In the genomic region with DNA sequence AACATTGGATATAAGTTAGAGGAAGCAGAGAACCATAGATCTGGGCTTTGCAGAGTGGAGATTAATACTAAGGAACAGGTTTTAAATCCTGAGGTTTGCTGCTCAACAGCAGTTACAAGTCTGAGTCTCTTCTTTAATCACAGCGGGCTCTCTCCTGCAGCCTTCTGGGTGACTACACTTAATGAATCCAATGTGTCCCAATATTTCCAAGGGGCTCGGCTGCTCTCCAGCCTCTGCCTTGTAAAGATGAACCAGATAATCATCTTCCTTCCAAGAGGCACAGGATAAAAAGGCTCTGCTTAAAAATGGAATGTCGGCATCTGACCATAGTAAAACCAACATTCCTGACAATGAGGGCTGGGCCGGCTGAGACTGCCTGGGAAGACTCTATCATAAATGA, we compare ENCODE assay signal across 19 mouse cellular contexts.
"Had no signal": no experiment of that assay in that cellular context is flagged by ENCODE, and none has a peak within 500 bp of the region (broad histone marks: within the 10 kb centered on the region; RNA-seq: fewer than 3 reads in every experiment).

No protein-coding gene starts in this region.

- H3K9ac ChIP-seq: lung, embryonic 14.5 days; midbrain, embryonic 12.5 days; neural tube, embryonic 13.5 days; neural tube, embryonic 15.5 days had no signal

- H3K4me3 ChIP-seq: midbrain, embryonic 10.5 days; midbrain, embryonic 12.5 days; myocyte; neural tube, embryonic 13.5 days; neural tube, embryonic 15.5 days had no signal

- DNase-seq: lung, adult 18-20 months; lung, embryonic 14.5 days; lung, postnatal 10 days; lung, postnatal 4 days; midbrain, embryonic 14.5 days; retina, postnatal 1 day; right cerebral cortex, adult 18-20 months; right cerebral cortex, postnatal 25 days; right cerebral cortex, postnatal 4 days; spleen, adult 18-20 months; thymus, adult 18-20 months; thymus, postnatal 14 days; thymus, postnatal 36 days had no signal

- H3K27ac ChIP-seq: midbrain, embryonic 10.5 days; midbrain, embryonic 12.5 days; neural tube, embryonic 13.5 days; neural tube, embryonic 15.5 days had no signal

- H3K36me3 ChIP-seq: midbrain, embryonic 10.5 days; midbrain, embryonic 12.5 days; neural tube, embryonic 13.5 days; neural tube, embryonic 15.5 days had no signal

- ATAC-seq: midbrain, embryonic 16.5 days had no signal

- H3K4me2 ChIP-seq: lung, embryonic 14.5 days; midbrain, embryonic 12.5 days; neural tube, embryonic 13.5 days; neural tube, embryonic 15.5 days had no signal

- H3K9me3 ChIP-seq: midbrain, embryonic 10.5 days; midbrain, embryonic 12.5 days; neural tube, embryonic 13.5 days; neural tube, embryonic 15.5 days had no signal

- H3K4me1 ChIP-seq: midbrain, embryonic 12.5 days; neural tube, embryonic 13.5 days; neural tube, embryonic 15.5 days had no signal

- H3K27me3 ChIP-seq: neural tube, embryonic 13.5 days; neural tube, embryonic 15.5 days had no signal
